Mouse (Mus musculus): Measurements from ENCODE around the gene Atp2a2.

Gene Atp2a2

DNA sequence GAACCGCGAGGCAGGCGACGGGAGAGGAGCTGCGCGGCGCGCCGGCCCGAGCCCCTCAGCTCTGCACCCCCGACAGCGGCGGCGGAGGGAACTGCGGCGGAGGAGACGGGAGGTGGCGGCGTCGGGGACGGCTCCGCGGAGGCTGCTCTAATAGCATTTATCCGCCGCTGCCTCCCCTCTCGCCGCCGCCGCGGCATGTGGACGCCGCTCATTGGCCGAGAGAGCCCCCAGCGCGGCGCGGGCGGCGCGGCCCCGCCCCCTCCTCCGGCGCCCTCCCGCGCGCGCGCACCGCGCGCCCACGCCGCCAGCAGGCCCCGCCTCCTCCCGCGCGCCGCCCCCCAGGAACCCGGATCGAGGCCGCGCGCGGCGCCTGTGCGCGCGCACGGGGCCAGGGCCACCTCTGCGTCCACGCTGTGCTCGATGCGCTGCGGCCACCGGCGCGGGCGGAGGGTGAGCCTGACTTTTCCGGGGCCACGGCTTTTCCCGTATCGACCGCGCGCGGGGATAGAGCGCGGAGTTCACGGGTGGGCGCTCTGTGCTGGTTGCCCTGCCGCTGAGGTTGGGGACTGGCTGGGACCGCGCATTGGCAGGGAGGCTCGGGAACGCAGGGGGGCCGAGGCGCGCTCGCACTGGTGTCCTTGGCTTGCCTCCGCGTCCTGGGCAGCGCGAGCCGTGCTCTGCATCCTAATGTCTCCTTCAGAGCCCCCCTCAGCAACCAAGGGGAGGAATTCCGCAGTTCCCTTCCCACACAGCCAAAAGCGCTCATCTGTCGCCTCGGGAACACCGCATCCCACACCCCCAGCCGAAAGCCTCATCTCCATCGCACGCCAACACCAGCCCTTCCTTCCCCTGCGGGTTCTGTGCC, at the start of gene Atp2a2:
Gene Atp2a2 (minus strand): TSS at position 149 of the 865 bp plus-strand sequence.
- DNase-seq = peak; percentile 90

GRCm38 (mm10) chr5:122550460-122550859, 48.4 kb upstream of the Atp2a2 start:
- no peak for DNase-seq

DNA sequence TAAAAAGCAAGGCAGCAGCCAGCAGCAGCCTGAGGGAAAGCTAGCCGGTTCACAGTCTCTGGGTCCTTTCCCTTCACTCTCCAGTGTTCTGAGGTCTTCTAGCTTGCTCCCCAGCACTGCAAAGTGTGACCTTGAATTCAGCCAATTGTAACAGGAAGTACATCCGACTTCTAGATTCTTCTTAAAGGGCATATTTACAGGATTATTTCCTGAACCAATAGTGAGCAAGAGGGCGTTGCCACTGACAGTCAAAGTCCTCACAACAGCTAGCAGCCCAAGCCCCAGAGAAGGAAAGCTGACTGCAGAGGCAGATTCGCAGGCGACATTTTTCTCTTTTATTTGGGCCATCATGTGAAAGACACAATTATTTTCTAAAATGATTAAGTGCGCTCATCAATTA, 46.6 kb upstream of the Atp2a2 start:
- DNase-seq = no peak

DNA sequence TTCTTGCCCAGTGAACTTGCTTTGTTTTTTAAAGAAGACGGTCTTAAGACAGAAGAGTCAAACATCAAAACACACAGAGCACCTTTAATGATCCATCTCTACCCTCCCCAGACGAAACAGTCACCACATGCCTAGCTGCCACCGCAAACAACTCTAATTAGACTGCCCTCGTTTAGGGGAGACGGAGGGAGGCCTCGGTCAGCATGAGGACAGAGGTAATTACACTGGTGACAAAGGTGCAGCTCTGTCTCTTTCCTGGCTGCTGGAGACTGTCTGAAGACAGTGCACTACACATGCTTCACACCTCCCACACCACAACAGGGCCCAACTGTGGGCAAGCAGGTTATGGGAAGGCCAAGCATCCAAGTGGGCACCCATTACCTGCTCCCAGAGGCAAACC, 45.8 kb upstream of the Atp2a2 start:
- DNase-seq = no peak

DNA sequence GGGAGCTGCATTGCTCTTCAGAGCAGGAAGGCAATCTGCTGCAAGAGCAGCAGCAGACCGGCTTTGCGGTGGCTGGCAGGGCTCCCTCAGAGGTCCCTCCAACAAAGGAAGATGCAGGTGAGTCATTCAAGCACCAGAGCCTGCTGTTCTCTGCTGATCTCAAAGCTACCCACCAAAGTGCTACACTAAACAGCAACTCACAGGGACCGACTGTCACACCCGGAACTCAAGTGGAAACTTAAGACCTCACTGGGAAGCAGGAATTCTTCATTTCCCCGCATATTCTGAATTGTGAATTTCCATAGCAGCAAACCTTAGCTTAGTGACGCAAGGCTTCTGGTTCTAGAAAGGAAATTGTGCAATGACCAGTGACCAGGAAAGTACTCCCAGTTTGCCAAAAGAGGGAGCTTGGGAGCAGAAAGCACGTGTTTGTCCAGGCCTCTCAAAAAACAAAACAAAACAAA, 45.3 kb upstream of the Atp2a2 start:
- DNase-seq = peak; percentile 57

DNA sequence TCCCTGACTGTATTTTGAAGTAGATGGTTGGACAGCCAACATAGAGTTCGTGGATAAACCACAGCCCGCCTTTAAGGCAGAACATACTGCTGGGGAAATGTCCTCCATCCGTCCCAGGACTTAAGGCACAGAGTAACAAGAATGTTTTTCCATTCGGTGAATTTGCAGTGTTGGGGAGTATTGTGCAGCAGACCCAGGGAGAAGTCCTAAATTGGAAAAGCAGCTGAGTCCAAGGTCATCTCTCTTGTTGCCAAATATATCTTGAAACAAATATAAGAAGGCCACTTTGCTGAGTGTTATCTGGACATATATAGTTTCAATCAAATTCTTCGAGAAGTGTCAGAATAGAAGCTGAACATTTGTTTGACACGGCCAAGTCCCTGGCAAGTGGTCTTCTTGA, 41.4 kb upstream of the Atp2a2 start:
- no peak for DNase-seq

DNA sequence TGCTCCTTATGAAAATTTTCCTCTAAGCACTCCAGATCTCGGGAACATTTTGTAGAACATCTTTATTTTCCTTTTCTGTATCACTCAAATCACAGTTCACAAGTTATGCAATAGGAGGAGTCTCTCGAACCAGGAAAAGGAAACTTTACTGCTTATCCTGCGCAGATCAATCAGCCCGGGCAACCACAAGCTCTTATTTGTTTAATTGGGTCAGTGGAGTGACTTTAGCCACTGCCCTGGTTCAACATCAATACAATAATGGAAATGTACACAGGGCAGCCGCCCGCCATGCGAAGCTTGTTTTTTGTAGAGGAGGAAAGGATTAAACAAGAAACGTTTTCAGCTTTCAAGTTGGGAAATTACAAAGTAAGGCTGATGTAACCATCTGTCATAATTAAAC, 39.8 kb upstream of the Atp2a2 start:
- DNase-seq = no peak

- DNase-seq = no peak
These were observed 36.1 kb upstream of the Atp2a2 start for GRCm38 (mm10) chr5:122538077-122538476.

- DNase-seq = no peak
These were observed 35.6 kb upstream of the Atp2a2 start for GRCm38 (mm10) chr5:122537654-122538053.

DNA sequence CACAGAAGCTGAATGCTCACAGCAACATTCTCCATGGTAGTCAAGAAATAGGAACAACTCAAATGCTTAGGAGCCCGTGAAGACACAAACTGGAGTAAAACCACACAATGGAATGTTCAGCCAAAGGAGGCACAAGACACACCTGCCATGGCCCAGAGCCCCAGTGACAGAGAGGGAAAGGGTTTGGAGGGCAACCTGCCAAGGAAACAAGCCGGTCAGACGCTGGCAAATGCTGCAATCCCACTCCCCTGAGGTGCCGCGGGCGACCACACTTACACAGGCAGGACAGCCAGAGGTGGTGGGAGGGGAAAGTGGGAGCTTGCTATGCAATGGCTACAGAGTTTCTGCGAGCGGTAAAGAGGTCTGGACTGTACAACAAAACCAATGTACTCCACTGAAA, 31.9 kb upstream of the Atp2a2 start:
- no peak for DNase-seq

GRCm38 (mm10) chr5:122529913-122530604, 28.0 kb upstream of the Atp2a2 start:
- DNase-seq = no peak

DNA sequence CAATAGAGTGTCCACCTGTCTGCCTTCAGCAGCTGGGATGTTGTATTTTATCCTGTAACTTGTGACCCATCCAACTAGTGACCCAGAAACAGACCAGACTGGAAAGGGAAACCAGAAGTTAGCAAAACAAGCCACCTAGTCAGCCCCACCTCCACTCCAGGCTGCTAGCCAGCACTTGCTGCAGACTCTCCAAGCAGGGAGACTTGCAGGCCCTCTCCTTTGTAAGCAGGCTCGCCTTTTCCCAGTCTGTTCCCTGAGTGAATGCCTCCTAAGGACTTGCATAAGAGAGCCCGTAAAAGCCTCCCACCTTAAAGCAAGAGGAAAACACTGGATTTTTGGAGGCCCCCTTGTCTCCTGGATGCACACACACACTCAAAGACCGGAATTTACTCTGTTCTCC, 27.3 kb upstream of the Atp2a2 start:
- peak; percentile 46 for DNase-seq

DNA sequence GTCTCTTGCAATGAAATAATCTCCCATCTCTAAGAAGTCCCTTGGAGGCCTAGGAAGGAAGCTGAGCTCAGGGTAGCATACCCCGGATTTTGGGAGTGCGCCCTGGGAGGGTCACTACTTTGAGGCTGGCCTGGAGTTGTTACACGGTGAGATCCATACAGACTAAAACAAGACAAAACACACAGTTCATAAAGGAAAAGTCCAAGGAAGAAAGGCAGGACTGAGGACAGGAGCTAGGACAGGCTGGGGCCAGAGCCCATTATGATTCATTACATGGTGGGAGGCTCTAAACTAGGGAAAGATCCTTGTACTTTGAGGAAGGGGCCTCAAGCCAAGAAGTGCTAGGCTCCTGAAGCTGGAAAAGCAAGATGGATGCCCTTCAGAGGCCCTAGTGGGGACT, 26.6 kb upstream of the Atp2a2 start:
- no peak for DNase-seq

GRCm38 (mm10) chr5:122527761-122528160, 25.7 kb upstream of the Atp2a2 start:
- no peak for DNase-seq

- no peak for DNase-seq
These were observed 25.1 kb upstream of the Atp2a2 start for GRCm38 (mm10) chr5:122526878-122527730.

DNA sequence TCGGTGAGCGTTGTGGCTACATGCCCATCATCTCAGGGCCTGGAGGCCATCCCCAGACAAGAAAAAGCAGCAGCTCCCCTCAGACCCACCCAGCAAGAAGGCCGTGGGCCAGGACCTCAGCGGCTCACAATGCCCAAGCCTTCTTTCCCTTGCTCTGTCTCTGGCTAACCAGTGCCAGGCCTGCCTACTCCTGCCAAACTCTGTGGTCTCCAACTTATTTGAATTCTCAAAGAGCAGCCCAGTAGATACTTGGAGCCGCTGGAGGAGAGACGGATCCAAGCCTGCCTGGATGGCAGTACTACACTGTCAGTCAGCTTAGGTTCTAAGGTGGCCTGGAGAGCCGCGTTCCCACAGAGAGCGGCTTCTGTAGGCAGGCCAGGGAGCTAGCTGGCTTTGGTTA, 24.4 kb upstream of the Atp2a2 start:
- DNase-seq = peak; percentile 31

GRCm38 (mm10) chr5:122525238-122525931, 23.4 kb upstream of the Atp2a2 start:
- DNase-seq = no peak

- DNase-seq = no peak
These were observed 22.8 kb upstream of the Atp2a2 start for GRCm38 (mm10) chr5:122524854-122525237.

- DNase-seq = no peak
These were observed 22.2 kb upstream of the Atp2a2 start for GRCm38 (mm10) chr5:122524244-122524643.

DNA sequence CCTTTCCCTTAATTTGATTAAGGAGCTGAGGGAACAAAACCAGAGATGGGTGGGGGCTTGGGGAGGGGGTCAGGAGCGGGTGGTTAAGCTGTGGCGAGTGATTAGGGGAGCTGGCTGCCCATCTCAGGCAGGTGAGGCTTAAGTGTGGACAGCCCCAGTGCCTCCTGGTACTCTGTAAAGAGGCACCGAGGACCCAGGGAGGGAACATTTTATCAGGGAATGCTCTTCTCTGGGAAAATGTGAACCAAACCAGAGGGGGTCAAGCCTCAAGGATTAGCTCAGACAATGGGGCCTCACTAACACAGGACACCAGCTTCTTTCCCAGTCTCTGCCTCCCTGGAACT, 19.1 kb upstream of the Atp2a2 start:
- no peak for DNase-seq

- DNase-seq = no peak
These were observed 18.5 kb upstream of the Atp2a2 start for GRCm38 (mm10) chr5:122520254-122521129.

Measured in right cerebral cortex, postnatal 25 days (tissue).